Mouse (Mus musculus): ENCODE results near the gene Cilp. TPM values are rescaled to one million over a fixed set of nuclear protein-coding genes. Genes with fewer than 3 reads are reported as not detected.
"Not testable (repeated sequence)": the region's sequence is repeated elsewhere in the genome, so short reads cannot be mapped to it uniquely, and the experiment has no call there.

Gene Cilp
- polyA plus RNA-seq (2012; rRNA removed): 5.5 and 6.5 TPM in 2 replicates
- polyA plus RNA-seq (2014; fragmentation: Nextera tagmentation; extraction: Ambion mirVana): 7.2 and 9.5 TPM in 2 replicates

DNA sequence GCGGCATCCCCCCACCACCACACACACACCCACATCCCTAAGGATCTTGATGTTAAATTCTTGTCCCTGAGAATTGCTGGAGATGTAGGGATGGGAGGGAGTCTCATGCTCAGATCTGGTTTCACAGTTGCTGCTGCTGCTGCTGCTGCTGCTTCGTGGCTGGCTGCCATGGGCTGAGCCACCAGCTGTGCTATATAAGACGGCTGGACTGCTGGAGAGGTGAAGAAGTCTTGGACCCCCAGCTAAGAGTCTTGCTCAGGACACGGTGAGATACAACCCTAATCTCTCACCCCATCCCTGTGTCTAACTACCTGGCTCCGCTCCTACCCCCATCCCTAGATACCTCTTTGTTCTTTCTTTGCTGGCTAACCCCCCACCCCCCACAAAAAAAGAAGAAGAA lies at the start of gene Cilp:
Gene Cilp (plus strand): TSS at position 222 of the 400 bp plus-strand sequence.
- TF ChIP-seq POLR2A (IDR thresholded peaks at IDR 0.05; ENCODE audit: borderline replicate concordance, extremely low read depth, insufficient read depth, insufficient read length): no peak
- Histone ChIP-seq H3K9me3 (ENCODE audit: control insufficient read depth, low read length) (no peaks in the 10 kb centered on the region), H3K27ac (replicated peaks; ENCODE audit: low read depth, low read length) (0 out of 2 replicates have a peak within 1 kb of the TSS, but pooled peaks have one; percentile 26), H3K4me2 (replicated peaks; ENCODE audit: low read depth, low read length, severe bottlenecking) (no peak within 1 kb of the TSS), H3K27me3 (ENCODE audit: control insufficient read depth, insufficient read depth, low read length) (no peaks in the 10 kb centered on the region), H3K4me3 (replicated peaks; ENCODE audit: low read length) (no peak within 1 kb of the TSS), H3K9ac (ENCODE audit: low read depth, low read length, severe bottlenecking) (no peak within 1 kb of the TSS), H3K4me1 (ENCODE audit: control insufficient read depth, insufficient read depth, low read length) (peaks cover 5% of the 10 kb centered on the region; the same call in 1 of the 2 replicates), H3K36me3 (ENCODE audit: control insufficient read depth, insufficient read depth, low read length) (no peaks in the 10 kb centered on the region)
- 32% methylated on average over 5 of the region's 5 CpGs for WGBS
- DNase-seq (ENCODE audit: low spot score): peak; percentile 67
- peak; percentile 73; the same call in 1 of the 2 replicates for ATAC-seq (ENCODE audit: low FRiP score, low read depth)

- H3K36me3 ChIP-seq (ENCODE audit: control insufficient read depth, insufficient read depth, low read length): no peaks in the 10 kb centered on the region
- peak overlapping the region; percentile 63 for H3K4me2 ChIP-seq (replicated peaks; ENCODE audit: low read depth, low read length, severe bottlenecking)
- no peaks in the 10 kb centered on the region for H3K9me3 ChIP-seq (ENCODE audit: control insufficient read depth, low read length)
- ATAC-seq (ENCODE audit: low FRiP score, low read depth) (no peak), DNase-seq (ENCODE audit: low spot score) (peak; percentile 45)
- H3K4me1 ChIP-seq (ENCODE audit: control insufficient read depth, insufficient read depth, low read length): peaks cover 5% of the 10 kb centered on the region; the same call in 1 of the 2 replicates
- H3K27me3 ChIP-seq (ENCODE audit: control insufficient read depth, insufficient read depth, low read length): no peaks in the 10 kb centered on the region
- no peak for TF ChIP-seq POLR2A (IDR thresholded peaks at IDR 0.05; ENCODE audit: borderline replicate concordance, extremely low read depth, insufficient read depth, insufficient read length)
- 15% methylated on average over 16 of the region's 31 CpGs for WGBS
- H3K27ac ChIP-seq (replicated peaks; ENCODE audit: low read depth, low read length): peak overlapping the region; percentile 28
- peak overlapping the region; percentile 79 for H3K9ac ChIP-seq (ENCODE audit: low read depth, low read length, severe bottlenecking)
- peak overlapping the region; percentile 69 for H3K4me3 ChIP-seq (replicated peaks; ENCODE audit: low read length)
Measured at GRCm38 (mm10) chr9:65215494-65216126, 49.4 kb upstream of the Cilp start.

DNA sequence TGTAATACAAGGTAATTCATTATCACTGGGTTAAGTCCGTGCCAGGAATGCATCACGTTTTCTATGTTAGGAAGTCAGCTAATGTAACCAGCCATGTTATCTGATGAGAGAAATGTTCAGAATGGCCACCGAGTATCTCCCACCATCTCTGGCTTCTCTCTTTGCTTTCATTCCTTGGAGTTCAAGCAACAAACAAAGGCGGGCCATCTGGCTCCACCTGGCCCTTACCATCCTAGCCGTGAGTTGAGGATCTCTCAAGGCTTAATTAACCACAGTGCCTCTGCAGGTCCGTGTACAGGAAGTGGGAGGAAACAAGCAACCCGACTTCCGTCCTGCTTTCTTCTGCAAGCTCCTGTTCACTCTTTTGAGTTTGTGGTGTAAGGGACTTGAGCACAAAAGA lies 48.0 kb upstream of the Cilp start:
- no peaks in the 10 kb centered on the region for H3K9me3 ChIP-seq (ENCODE audit: control insufficient read depth, low read length)
- ATAC-seq (ENCODE audit: low FRiP score, low read depth) (no peak), DNase-seq (ENCODE audit: low spot score) (no peak)
- H3K4me1 ChIP-seq (ENCODE audit: control insufficient read depth, insufficient read depth, low read length): peaks cover 5% of the 10 kb centered on the region; the same call in 1 of the 2 replicates
- H3K36me3 ChIP-seq (ENCODE audit: control insufficient read depth, insufficient read depth, low read length): no peaks in the 10 kb centered on the region
- H3K27me3 ChIP-seq (ENCODE audit: control insufficient read depth, insufficient read depth, low read length): no peaks in the 10 kb centered on the region
- WGBS: 44% methylated on average over 8 of the region's 8 CpGs
- no peak overlapping the region for H3K4me3 ChIP-seq (replicated peaks; ENCODE audit: low read length)
- no peak overlapping the region for H3K4me2 ChIP-seq (replicated peaks; ENCODE audit: low read depth, low read length, severe bottlenecking)
- TF ChIP-seq POLR2A (IDR thresholded peaks at IDR 0.05; ENCODE audit: borderline replicate concordance, extremely low read depth, insufficient read depth, insufficient read length): no peak
- no peak overlapping the region for H3K27ac ChIP-seq (replicated peaks; ENCODE audit: low read depth, low read length)
- no peak overlapping the region for H3K9ac ChIP-seq (ENCODE audit: low read depth, low read length, severe bottlenecking)

GRCm38 (mm10) chr9:65217661-65218060 lies 47.3 kb upstream of the Cilp start:
- WGBS: 59% methylated on average over 6 of the region's 6 CpGs
- H3K4me1 ChIP-seq (ENCODE audit: control insufficient read depth, insufficient read depth, low read length): peaks cover 5% of the 10 kb centered on the region; the same call in 1 of the 2 replicates
- H3K27ac ChIP-seq (replicated peaks; ENCODE audit: low read depth, low read length): no peak overlapping the region
- H3K9me3 ChIP-seq (ENCODE audit: control insufficient read depth, low read length): no peaks in the 10 kb centered on the region
- H3K4me3 ChIP-seq (replicated peaks; ENCODE audit: low read length): no peak overlapping the region
- H3K4me2 ChIP-seq (replicated peaks; ENCODE audit: low read depth, low read length, severe bottlenecking): no peak overlapping the region
- no peak for DNase-seq (ENCODE audit: low spot score)
- ATAC-seq (ENCODE audit: low FRiP score, low read depth): no peak
- H3K27me3 ChIP-seq (ENCODE audit: control insufficient read depth, insufficient read depth, low read length): no peaks in the 10 kb centered on the region
- H3K36me3 ChIP-seq (ENCODE audit: control insufficient read depth, insufficient read depth, low read length): no peaks in the 10 kb centered on the region
- TF ChIP-seq POLR2A (IDR thresholded peaks at IDR 0.05; ENCODE audit: borderline replicate concordance, extremely low read depth, insufficient read depth, insufficient read length): no peak
- no peak overlapping the region for H3K9ac ChIP-seq (ENCODE audit: low read depth, low read length, severe bottlenecking)

- no peak for TF ChIP-seq POLR2A (IDR thresholded peaks at IDR 0.05; ENCODE audit: borderline replicate concordance, extremely low read depth, insufficient read depth, insufficient read length)
- DNase-seq (ENCODE audit: low spot score) (no peak), ATAC-seq (ENCODE audit: low FRiP score, low read depth) (no peak)
Measured at GRCm38 (mm10) chr9:65218916-65219315, 46.1 kb upstream of the Cilp start.

DNA sequence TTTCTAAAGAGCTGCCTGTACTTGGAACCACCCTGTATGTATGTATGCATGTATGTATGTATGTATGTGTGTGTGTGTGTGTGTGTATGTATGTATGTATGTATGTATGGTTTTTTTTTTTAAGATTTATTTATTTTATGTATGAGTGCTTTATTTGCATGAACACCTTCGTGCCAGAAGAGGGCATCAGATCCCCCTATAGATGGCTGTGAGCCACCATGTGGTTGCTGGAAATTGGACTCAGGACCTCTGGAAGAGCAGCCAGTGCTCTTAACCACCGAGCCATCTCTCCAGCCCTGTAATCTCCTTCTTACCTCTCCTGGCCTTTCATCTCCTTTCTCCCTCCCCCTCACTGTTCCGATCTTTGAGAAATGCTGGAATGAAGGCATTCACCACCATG lies 44.6 kb upstream of the Cilp start:
- H3K4me2 ChIP-seq (replicated peaks; ENCODE audit: low read depth, low read length, severe bottlenecking); H3K27ac ChIP-seq (replicated peaks; ENCODE audit: low read depth, low read length); H3K4me3 ChIP-seq (replicated peaks; ENCODE audit: low read length); H3K27me3 ChIP-seq (ENCODE audit: control insufficient read depth, insufficient read depth, low read length); H3K4me1 ChIP-seq (ENCODE audit: control insufficient read depth, insufficient read depth, low read length); DNase-seq (ENCODE audit: low spot score); H3K9me3 ChIP-seq (ENCODE audit: control insufficient read depth, low read length); H3K9ac ChIP-seq (ENCODE audit: low read depth, low read length, severe bottlenecking); H3K36me3 ChIP-seq (ENCODE audit: control insufficient read depth, insufficient read depth, low read length); ATAC-seq (ENCODE audit: low FRiP score, low read depth): not testable (repeated sequence)
- 39% methylated on average over 3 of the region's 3 CpGs for WGBS

More at GRCm38 (mm10) chr9:65218916-65219315, 46.1 kb upstream of the Cilp start:
- Histone ChIP-seq H3K4me1 (ENCODE audit: control insufficient read depth, insufficient read depth, low read length) (peaks cover 5% of the 10 kb centered on the region; the same call in 1 of the 2 replicates), H3K36me3 (ENCODE audit: control insufficient read depth, insufficient read depth, low read length) (no peaks in the 10 kb centered on the region), H3K9me3 (ENCODE audit: control insufficient read depth, low read length) (no peaks in the 10 kb centered on the region), H3K27me3 (ENCODE audit: control insufficient read depth, insufficient read depth, low read length) (no peaks in the 10 kb centered on the region), H3K9ac (ENCODE audit: low read depth, low read length, severe bottlenecking) (no peak overlapping the region), H3K4me3 (replicated peaks; ENCODE audit: low read length) (no peak overlapping the region), H3K27ac (replicated peaks; ENCODE audit: low read depth, low read length) (no peak overlapping the region), H3K4me2 (replicated peaks; ENCODE audit: low read depth, low read length, severe bottlenecking) (no peak overlapping the region)
- WGBS: 50% methylated on average over 1 of the region's 1 CpGs
